Mouse (Mus musculus): Measurements from ENCODE around the gene Slc25a10.

- TF ChIP-seq CTCF (conservative IDR thresholded peaks at IDR 0.05; ENCODE audit: low read length) (no peak), NANOG (IDR thresholded peaks at IDR 0.05; ENCODE audit: borderline replicate concordance, low read length) (no peak), POU5F1 (IDR thresholded peaks at IDR 0.05; ENCODE audit: borderline replicate concordance, low read length) (no peak)
These were observed 34.3 kb upstream of the Slc25a10 start for GRCm38 (mm10) chr11:120457370-120457769.

All from E14TG2a.4 (cell line).